ENCODE assay signal across 15 mouse cellular contexts in the genomic region with DNA sequence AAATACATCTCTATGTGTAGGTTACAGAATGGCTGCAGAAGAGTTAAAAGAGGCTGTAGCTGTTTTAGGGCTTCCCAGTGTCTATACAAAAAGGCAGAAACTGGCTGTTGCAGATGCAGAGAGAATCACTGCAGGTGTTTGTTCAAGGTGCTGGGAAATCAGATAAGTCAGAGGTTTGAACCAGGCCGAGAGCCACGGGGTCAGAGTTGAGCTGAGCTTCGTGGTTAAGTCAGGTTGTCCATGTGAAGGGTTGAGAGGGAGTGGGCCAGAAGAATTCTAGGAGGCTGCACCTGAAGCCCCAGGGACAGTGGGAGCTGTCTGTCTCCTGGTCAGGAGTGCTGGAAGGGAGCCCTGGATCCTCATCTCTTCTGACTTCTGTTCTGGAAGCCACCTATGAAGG.
"Had no signal": no experiment of that assay in that cellular context is flagged by ENCODE, and none has a peak within 500 bp of the region (broad histone marks: within the 10 kb centered on the region; RNA-seq: fewer than 3 reads in every experiment).

No protein-coding gene starts in this region.

- H3K36me3 ChIP-seq: midbrain, embryonic 13.5 days; midbrain, embryonic 15.5 days had no signal

- H3K4me3 ChIP-seq: lung, embryonic 15.5 days; megakaryocyte, embryonic 14.5 days; midbrain, embryonic 13.5 days; midbrain, embryonic 15.5 days had no signal

- H3K27me3 ChIP-seq: lung, embryonic 15.5 days; megakaryocyte, embryonic 14.5 days; midbrain, embryonic 13.5 days; midbrain, embryonic 15.5 days had no signal

- H3K4me2 ChIP-seq: lung, embryonic 15.5 days; midbrain, embryonic 11.5 days; midbrain, embryonic 13.5 days; midbrain, embryonic 15.5 days had no signal

- ATAC-seq: lung, postnatal 0 days; midbrain, embryonic 13.5 days; midbrain, embryonic 15.5 days had no signal

- H3K27ac ChIP-seq: lung, embryonic 15.5 days; macrophage; midbrain, embryonic 13.5 days; midbrain, embryonic 15.5 days had no signal

- DNase-seq: lung, adult 2 months; lung, postnatal 14 days; lung, postnatal 36 days; right cerebral cortex, postnatal 14 days; spleen, adult 18-20 months; thymus, adult 18-20 months; thymus, postnatal 14 days; thymus, postnatal 36 days had no signal

- H3K9me3 ChIP-seq: lung, embryonic 15.5 days; midbrain, embryonic 13.5 days; midbrain, embryonic 15.5 days had no signal

- H3K9ac ChIP-seq: lung, embryonic 15.5 days; midbrain, embryonic 13.5 days; midbrain, embryonic 15.5 days had no signal
